Mouse (Mus musculus) R1 (cell line): ENCODE data around the gene Nkain4.

Experiments used
- DNase-seq: peaks from one replicate; pipeline ENCODE4 v3.0.0-alpha.2; 2018; ENCODE audit warnings: low read depth, low spot score

The Nkain4 gene

DNA sequence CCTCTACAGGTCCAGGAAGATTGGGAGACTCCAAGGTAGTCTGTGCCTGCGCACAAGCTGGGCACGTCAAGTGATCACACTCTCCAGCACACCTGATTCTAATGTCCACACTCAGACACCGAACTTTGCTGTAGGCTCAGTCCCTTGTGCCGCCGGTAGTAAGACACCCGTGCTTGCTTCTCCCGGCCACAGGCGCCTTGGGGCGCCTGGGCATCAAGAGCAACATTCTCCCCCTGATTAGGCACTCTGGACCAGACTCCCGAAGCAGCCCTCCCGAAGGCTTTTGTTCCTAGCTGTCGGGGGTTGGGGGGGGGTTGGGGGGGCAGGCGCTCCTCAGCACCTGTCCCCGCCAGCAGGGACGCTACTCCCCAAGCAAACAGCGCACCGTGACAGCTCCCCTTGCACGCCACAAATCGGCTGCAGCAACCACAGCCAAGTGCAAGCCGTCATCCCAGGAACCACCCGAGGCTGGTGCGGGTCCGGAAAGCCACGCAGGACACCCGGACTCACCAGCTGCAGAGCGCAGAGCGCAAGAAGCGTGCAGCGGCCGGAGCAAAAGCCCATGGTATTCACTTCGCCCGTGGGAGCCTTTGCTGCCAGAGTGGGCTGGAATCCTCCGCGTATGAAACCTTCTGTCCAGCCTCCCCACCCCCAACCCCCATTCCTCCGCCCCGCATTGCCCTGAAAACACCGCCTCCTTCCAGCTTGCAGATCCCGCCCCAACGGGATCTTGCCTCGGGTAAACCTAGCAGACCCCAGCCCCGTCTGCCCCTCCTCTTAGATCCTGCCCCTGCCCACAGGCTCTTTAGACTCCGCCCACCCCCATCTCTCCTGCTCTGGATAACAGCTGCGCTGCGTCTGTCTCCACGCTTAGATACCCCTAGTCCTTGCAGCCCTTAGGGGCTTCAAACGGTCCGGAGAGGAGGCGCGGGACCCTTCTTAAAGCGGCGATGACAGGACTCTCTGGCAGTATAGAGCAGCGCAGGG, at the start of gene Nkain4:
TSS of gene Nkain4 (minus strand) at position 639 of the 987 bp plus-strand sequence.
- peak; percentile 95 for DNase-seq

- DNase-seq, result no peak
These were observed 42.4 kb upstream of the Nkain4 start for GRCm38 (mm10) chr2:180996905-180997304.

- DNase-seq, result peak; percentile 57
These were observed 41.9 kb upstream of the Nkain4 start for GRCm38 (mm10) chr2:180996436-180996835.

- no peak for DNase-seq
These were observed 41.0 kb upstream of the Nkain4 start for GRCm38 (mm10) chr2:180995457-180995856.

DNA sequence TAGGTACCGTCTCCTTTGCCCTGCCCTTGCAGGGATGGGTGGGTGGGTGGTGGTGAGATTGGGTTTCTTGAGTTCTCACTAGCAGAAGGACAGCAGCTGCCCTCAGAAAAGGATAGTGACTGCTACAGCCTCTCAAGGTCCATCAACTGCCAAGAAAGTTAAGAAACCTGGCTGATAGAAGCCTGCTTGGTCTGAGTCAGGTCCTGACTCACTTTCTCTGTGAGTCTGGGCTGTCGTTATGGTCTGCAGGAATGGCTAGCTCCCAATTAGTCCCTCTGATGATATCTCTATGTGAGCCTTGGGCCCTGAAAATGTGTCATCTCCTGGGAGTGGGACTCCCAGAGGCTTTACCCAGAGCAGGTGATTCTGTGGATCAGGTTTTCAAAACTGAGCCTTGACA, 39.9 kb upstream of the Nkain4 start:
- DNase-seq, result no peak

GRCm38 (mm10) chr2:180990347-180990746, 35.8 kb upstream of the Nkain4 start:
- no peak for DNase-seq

- no peak for DNase-seq
These were observed 34.4 kb upstream of the Nkain4 start for GRCm38 (mm10) chr2:180988948-180989347.

DNA sequence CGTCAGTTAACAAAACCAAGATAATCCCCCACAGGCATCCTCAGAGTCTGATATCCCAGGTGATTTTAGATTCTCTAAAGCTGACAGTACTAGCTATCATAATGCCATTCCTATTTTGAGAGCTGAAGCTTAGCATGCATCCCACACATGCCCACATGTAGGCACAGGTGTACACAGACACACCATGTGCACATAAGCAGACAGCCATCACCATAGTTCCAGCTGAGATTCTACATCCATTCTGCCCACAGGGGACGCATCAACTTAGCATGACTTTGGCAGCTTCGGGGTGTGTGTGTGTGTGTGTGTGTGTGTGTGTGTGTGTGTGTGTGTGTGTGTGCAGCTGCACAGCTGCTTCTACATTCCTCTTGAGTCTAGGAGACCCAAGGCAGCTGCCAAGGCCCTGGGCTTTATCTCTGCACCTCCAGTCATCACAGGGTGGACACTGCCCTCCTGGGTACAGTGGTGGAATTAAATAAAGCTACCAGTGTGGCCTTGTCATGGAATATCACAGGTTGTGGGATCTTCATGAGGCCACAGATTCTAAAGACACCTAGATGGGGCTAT, 33.9 kb upstream of the Nkain4 start:
- DNase-seq, result no peak

GRCm38 (mm10) chr2:180987432-180988030, 33.0 kb upstream of the Nkain4 start:
- peak; percentile 25 for DNase-seq

DNA sequence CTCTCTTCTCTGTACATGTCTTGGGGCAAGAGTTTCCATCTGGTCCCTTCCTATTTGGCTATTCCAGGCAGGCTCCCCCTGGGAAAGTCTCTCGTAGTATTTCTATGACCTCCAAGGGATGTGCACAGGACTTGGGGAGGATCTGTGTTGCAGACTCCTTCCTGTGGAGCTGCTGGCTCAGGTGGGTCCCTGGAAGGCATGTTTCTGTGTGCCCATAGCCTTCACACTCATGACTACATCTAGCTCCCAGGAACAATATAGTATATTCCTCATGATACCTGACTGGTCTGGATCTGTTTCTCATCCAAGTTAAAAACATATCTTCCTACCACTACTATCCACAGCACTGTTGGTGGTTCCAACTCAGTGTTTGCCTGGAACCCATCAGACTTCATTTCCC, 32.5 kb upstream of the Nkain4 start:
- no peak for DNase-seq

DNA sequence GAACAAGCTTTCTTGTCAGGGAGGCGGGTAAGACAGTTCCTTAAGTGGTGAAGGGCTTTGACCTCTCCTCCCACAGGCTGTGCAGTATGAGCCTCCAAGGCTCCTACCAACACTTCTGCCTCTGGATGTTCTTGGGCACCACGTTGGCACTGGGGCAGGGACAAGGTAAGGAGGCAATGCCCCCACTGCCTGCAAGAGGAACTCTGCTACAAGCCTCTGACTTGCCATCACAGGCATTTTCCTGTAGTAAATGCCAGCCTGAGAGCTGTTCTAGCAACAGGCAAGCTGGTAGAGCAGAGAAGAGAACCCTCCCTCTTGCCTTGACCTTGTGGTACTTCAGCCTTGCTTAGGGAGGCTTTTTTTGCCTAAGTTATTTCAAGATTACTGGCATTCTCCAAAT, 31.9 kb upstream of the Nkain4 start, which contains the start of gene Col20a1:
TSS of gene Col20a1 (plus strand) at position 87 of the 400 bp plus-strand sequence.
- DNase-seq, result no peak

DNA sequence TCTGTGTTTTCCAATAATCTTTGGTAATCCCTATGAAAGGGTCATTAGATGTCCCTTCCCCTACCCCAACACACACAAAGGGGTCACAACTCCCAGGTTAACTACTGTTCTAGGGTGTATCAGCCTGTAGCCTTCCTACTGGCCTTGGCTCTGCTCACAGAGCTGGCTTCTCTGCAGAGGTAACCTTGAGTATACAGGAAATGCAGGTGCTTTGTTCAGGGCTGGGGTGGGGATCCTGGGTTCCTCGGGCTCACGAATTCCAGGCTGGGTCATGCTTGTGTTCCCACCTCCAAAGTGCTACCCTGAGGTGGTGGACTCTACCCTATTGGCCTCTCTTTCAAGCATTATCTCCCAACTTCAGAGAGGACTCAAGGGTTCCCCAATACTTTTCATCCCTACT, 31.1 kb upstream of the Nkain4 start:
- peak; percentile 68 for DNase-seq

- DNase-seq, result no peak
These were observed 26.6 kb upstream of the Nkain4 start for GRCm38 (mm10) chr2:180981133-180981532.

GRCm38 (mm10) chr2:180967010-180967763, 12.7 kb upstream of the Nkain4 start, which contains the start of gene Arfgap1:
Arfgap1 (plus strand) TSS chr2:180967225.
- peak; percentile 87 for DNase-seq

DNA sequence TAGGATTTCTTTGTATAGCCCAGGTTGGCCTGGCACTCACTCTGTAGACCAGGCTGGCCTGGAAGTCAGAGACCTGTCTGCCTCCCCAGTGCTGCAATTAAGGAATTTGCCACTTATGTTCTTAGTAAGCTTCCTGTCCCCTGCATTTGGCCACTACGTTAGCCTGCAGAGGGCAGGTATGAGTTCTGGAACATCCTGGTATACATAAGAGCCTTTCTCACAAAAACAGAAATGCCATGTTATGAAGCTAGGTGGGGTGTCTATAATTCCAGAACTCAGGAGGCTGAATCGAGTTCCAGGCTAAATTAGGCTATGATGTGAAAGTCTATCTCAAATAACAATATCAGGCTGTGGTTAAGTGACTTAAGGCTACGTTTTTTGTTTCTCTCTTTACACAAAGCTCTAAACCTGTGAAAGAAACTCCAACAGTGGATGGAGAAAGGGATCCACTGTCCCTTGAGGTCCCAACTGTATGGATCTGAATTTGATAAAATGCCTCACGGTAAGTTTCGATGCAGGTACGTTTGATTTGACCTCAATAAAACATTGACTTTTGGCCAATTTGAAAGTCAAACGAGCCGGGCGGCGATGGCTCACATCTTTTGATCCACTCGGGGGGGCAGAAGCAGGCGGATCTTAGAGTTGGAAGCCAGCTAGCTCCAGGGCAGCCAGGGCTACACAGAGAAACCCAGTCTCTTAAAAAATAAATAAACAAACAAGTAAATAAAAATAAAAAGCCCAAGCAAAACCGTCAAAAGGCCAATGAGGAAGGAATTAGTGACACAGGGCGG, 11.8 kb upstream of the Nkain4 start:
- DNase-seq, result no peak

GRCm38 (mm10) chr2:180963956-180964355, 9.5 kb upstream of the Nkain4 start:
- peak; percentile 85 for DNase-seq

DNA sequence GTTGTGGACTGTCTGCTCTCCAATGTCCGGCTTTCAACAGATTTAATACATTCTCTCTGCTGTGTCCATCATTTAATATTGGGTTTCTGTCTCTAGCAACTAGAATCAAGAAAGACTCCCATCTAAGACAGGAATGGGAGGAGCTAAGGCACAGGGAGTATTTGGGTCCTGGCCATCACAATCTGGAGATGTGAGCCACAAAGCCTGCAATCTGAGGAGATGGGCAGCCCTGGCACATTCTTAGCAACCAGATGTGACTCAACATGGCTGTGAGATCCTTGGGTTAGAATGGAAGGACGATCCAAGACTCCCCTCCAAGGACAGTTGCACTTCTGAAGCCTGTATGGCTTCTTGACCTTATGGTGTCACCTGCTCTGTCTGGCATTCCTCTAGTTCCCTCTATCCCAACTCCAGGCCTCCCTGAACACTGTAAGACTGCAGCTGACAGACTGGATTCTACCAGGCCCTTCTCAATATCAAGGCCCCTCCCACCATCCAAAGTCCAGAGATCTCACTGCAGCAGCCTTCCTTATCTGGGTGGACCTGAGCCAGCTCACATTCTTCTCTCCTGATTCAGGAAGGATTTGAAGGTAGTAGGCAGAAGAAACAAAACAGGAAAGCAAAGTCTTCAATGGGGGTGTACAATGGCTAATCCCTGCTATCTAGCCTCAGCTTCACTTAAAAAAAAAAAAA, 8.3 kb upstream of the Nkain4 start:
- no peak for DNase-seq

GRCm38 (mm10) chr2:180960187-180960586, 5.7 kb upstream of the Nkain4 start:
- DNase-seq, result no peak

DNA sequence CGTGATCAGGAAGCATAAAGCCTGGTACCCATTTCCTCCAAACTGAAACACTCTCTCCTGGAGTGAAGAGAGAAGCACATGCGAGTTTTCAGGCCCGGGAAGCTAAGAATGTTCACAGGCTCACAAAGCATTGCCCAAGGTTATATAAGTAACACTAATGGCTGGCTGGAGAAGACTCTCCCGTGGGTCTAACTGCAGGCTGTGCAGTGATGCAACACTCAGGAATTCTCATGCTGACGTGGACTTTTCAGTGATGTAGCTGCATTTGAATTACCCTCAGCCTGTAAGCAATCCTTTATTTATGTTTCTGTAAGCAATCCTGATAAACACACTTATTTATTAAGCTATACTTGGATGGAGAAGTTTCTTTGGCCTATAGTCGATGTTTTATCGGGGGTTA, 5.1 kb upstream of the Nkain4 start:
- DNase-seq, result no peak

GRCm38 (mm10) chr2:180953638-180954037, 861 bp downstream of the Nkain4 start:
- peak; percentile 79 for DNase-seq
